Mouse (Mus musculus) left cerebral cortex, postnatal 4 days (tissue): ENCODE data around the gene Pgpep1. TPM values are rescaled to one million over a fixed set of nuclear protein-coding genes. Genes with fewer than 3 reads are reported as not detected.

ENCODE experiments used
- DNase-seq: peaks from one replicate; pipeline ENCODE4 v3.0.0-alpha.2; 2022
- intact Hi-C: fragments of 180-260 bp; cut with DNase I; formaldehyde crosslinking; loops from one replicate; pipeline ENCODE4 v1.15.1; 2025
- total RNA-seq, 2 experiments: library from RNA; stranded (reverse); gene quantifications; 2 replicates each; pipeline ENCODE4 v1.2.3; 2021

The Pgpep1 gene
- total RNA-seq: 10 to 100 TPM; 29.7 to 30.5 TPM

DNA sequence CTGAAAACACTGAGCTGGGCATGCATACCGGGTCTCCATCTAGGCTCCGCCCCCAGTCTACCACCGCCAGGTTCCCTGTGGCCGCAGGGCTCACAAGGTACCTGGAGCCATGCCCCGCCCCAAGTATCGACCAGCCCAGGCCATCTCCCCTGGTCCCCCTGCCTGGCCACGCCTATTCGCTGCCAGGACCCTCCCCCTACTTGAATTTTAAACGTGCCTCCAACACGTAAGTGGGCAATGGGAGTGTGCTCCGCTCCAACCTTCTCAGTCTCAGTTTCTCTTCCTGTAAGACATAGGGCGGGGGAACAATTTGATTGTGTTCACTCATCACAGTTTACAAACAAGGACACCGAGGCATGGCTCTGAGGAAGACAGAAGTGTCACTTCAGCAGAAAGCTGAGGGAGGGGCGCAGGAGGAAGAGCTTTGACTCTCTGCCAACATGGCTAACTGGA, at the start of gene Pgpep1:
Gene Pgpep1, minus strand, starts transcription at position 116 of the 453 bp plus-strand sequence.
- intact Hi-C loops: no loop called here
- no peak for DNase-seq

DNA sequence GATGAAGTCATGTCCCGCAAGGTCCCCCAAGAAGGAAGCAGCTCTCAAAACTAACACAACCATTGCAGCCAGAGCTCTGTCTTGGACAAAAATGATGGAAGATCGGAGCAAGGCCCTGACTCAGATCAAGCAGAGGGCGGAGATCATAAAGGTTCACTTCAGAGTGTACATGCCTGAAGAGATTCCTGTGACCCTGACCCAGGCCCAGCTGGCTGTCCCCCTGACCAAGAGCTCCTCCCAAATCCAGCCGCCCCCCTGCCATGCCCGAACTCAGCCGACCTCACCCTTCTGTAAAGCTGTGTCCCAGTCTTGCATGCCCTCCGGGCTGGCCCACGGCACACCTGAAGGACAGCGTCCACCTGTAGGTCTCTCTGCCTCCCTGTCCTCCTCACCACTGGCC, 49.6 kb upstream of the Pgpep1 start:
- intact Hi-C loops: no loop called here
- DNase-seq: no peak

DNA sequence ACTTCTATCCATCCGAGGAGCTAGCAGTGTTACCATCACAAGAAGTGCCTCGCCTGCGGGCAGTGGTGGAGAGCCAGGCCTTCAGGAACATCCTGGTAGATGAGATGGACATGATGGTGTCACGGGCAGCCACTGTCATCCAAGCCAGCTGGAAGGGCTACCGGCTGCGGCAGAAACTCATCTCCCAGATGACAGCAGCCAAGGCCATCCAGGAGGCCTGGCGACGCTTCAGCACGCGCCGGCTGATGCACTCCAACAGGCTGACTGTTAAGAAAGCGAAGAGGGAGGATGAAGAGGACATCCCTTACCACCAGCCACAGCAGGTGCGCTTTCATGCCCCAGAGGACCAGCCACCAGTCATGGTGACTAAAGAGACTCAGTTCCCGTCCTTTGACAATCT, 48.1 kb upstream of the Pgpep1 start:
- intact Hi-C loops: no loop called here
- no peak for DNase-seq

DNA sequence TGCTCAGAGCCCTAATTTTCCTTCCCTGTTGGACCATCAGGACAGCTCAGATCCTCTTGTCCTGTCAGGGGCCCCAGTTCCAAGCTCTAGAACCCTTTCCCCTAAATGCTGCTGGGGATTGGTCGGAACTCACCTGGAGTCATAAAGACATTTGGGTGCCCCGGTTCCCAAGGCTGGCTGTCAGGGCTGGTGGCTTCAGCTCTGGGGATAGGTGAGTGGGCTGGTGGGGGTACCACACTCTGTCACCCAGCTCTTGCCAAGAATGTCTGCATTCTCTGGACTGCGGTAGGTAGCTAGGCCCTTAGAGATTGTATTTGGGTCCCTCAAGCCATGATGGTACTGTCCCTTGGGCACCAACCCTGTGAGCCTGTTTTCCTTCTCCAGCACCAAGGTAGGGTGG, 43.1 kb upstream of the Pgpep1 start, which contains the start of gene Iqcn:
Gene Iqcn, plus strand, starts transcription at position 171 of the 400 bp plus-strand sequence.
- DNase-seq: no peak
- intact Hi-C loops: no loop called here

GRCm38 (mm10) chr8:70702842-70703182, 42.6 kb upstream of the Pgpep1 start:
- DNase-seq: peak; percentile 50
- intact Hi-C loops: no loop called here

DNA sequence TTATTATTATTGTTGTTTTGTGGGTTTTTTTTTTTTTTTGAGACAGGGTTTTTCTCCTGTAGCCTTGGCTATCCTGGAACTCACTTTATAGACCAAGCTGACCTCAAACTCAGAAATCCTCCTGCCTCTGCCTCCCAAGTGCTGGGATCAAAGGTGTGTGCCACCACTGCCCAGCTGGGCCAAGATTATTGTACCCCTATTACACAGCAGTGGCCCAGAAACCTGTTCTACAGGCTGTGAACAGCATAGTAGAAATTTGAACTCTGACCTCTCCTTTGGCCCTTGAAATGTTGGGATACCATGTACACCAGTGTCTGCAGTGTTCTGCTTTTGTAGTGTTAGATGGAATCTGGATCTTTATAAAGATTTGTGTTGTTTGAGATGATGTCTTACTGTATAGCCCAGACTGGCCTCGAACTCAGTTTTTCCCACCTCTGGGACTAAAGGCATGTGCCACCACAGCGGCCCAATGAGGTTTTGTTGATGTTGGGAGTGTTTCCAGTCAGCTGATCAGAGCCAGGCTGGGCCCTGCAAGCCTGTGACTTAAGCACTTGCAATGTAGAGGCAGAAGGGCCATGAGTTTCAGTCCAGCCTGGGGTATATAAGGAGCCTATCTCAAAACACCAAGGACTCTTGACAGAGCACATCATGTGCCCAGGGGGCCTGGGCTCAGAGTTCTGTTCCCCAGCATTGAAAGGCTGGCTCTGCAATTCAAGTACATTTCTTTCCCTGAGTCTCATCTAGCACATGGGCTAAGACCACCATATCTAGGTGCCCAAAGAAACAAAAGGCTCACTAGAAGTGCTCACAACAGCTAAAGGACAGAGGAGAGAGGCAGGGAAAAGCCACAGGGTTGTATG, 42.0 kb upstream of the Pgpep1 start:
- no peak for DNase-seq
- intact Hi-C loops: no loop called here

- intact Hi-C loops: no loop called here
- DNase-seq: no peak
Observed at GRCm38 (mm10) chr8:70701048-70701981, 41.1 kb upstream of the Pgpep1 start.

GRCm38 (mm10) chr8:70700555-70700922, 40.4 kb upstream of the Pgpep1 start:
- peak; percentile 92 for DNase-seq
- intact Hi-C loops: no loop called here

DNA sequence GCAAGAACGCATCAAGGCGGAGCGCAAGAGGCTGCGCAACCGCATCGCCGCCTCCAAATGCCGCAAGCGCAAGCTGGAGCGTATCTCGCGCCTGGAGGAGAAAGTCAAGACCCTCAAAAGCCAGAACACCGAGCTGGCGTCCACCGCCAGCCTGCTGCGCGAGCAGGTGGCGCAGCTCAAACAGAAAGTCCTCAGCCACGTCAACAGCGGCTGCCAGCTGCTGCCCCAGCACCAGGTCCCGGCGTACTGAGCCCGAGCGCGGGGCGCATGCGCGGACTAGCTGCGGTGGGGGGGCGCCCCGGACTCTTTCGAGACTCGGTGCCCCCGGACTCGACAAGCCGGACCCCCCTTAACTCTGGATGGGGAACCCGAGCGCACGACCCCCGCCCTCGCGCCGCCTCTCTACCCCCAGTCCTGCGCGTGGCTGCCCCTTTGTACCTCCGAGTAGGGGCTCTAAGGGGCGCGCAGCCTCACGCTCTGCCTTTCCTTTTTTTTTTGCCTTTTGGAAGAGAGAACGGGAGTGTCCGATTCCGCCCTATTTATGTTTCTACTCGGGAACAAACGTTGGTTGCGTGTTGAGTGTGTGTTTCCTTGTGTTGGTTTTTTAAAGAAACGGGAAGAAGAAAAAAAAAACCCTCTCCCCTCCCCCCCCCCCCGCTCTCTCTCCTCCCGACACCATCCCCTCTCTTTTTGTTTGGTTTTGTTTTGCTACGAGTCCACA, 39.8 kb upstream of the Pgpep1 start:
- intact Hi-C loops: no loop called here
- DNase-seq: peak; percentile 91

DNA sequence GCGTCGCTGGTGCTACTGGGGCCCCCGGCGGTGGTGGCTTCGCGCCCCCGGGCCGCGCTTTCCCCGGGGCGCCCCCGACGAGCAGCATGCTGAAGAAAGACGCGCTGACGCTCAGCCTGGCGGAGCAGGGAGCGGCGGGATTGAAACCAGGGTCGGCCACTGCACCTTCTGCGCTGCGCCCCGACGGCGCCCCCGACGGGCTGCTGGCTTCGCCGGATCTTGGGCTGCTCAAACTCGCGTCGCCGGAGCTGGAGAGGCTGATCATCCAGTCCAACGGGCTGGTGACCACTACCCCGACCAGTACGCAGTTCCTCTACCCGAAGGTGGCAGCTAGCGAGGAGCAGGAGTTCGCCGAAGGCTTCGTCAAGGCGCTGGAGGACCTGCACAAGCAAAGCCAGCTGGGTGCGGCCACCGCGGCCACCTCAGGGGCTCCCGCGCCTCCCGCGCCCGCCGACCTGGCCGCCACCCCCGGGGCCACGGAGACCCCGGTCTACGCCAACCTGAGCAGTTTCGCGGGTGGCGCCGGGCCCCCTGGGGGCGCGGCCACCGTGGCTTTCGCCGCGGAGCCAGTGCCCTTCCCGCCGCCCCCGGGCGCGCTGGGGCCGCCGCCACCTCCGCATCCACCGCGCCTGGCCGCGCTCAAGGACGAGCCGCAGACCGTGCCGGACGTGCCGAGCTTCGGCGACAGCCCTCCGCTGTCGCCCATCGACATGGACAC, 39.1 kb upstream of the Pgpep1 start:
- DNase-seq: no peak
- intact Hi-C loops: no loop called here

- intact Hi-C loops: no loop called here
- DNase-seq: peak; percentile 99
Observed at GRCm38 (mm10) chr8:70698310-70699109, 38.3 kb upstream of the Pgpep1 start, which contains the start of gene Jund. Jund (plus strand) TSS chr8:70698949.

DNA sequence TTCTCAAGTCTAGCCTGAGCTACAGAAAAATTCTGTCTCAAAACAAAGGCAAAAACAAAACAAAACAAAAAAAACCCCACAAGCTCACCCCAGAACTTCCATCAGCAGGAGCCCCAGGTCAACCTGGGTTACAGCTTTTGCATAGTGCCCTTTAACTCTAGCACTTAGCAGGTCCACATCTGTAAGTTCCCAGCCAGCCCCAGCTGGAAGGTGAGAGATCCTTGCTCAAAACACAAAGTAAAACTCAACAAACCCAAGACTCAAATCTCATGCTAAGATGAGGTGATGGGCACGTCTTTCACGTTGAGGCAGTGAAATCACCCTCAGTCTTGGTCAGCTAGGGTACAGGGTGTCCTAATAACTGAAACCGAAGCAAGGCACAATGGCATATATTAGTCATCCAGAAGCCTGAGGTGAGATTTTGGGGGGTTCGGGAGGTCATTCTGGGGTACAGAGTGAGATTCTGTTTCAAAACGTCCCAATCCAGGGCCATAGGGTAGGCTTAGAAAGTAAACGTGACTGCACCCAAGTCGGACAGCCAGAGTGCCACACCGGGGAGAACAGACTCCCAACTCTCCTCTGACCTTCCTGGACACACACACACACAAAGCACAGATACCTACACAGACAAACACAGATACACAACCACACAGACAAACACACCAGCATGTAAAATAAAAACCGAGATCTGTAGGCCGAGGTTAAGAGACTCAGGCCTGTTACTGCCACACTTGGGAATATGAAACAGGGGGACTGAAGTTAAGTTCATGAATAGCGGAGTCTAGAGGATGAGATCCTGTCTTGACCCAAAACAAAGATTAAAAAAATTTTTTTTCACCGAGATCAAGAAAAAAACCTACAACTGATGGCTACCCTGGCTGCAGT, 37.4 kb upstream of the Pgpep1 start:
- intact Hi-C loops: no loop called here

DNA sequence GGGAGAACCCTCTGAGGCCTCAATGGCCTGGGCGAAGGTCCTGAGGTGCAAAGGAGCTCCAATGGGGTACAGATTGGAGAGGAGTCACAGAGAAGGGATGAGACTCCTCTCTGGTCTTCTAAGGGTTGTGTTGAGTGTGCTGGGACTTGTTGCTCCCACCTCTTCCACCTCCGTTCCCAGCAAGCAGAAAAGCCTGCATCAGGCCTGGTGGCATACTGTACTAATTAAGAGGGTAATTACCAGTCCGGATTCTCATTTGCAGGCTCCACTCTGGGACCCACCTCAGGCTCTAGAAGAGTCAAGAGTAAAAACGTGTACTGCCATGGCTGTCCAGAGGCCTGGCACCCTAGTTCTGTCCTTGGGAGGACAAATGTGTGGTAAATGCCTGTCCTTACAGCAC, 36.8 kb upstream of the Pgpep1 start:
- intact Hi-C loops: no loop called here
- no peak for DNase-seq

More for the DNA sequence above, 37.4 kb upstream of the Pgpep1 start:
- DNase-seq: no peak

DNA sequence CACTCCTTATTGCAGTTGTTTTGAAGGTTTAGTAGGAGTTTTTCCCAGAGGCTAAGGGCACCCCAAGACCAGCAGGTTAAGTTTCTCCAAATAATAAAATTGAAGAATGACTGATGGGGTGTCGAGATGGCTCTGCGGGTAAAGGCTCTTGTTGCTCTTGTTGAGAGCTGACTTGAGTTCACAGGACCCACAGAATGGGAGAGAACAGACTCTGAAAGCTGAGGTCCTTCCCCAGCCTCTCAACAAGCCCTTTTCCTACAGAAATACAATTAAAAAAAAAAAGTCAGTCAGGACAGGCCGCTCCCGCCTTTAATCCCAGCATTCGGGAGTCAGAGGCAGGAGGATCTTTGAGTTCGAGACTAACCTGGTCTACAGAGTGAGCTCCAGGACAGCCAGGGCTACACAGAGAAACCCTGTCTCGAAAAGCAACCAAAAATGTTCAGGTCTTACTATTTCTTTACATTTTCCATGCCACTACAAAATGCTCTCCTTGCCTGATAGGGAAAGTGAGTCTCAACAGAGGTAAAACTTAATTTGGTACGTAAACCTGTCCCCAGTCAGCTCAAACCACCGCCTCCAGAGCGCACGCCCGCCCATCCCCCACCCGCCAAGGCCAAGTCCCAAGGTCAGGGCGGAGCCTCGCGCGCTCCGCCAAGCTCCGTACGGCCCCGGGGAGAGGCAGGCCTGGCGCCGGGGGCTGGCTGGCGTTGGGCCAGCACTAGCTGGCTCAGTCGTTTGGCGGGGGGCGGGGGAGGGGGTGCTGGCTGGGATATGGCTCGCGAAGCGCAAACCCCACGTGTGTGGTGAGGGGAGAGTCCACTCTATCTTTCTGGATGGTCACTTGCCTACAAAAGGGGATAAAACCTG, 36.1 kb upstream of the Pgpep1 start:
- intact Hi-C loops: no loop called here
- peak; percentile 86 for DNase-seq

GRCm38 (mm10) chr8:70695318-70696018, 35.3 kb upstream of the Pgpep1 start:
- intact Hi-C loops: no loop called here
- DNase-seq: peak; percentile 48

- no peak for DNase-seq
- intact Hi-C loops: no loop called here
Observed at GRCm38 (mm10) chr8:70693636-70694035, 33.4 kb upstream of the Pgpep1 start.

GRCm38 (mm10) chr8:70691727-70692231, 31.6 kb upstream of the Pgpep1 start:
- peak; percentile 40 for DNase-seq
- intact Hi-C loops: no loop called here
